Mouse (Mus musculus): ENCODE data around the gene Chrna9. TPM values are rescaled to one million over a fixed set of nuclear protein-coding genes. Genes with fewer than 3 reads are reported as not detected.

Chrna9 gene
- polyA plus RNA-seq, 1 experiment from 2014 or later, result 0.57 TPM

DNA sequence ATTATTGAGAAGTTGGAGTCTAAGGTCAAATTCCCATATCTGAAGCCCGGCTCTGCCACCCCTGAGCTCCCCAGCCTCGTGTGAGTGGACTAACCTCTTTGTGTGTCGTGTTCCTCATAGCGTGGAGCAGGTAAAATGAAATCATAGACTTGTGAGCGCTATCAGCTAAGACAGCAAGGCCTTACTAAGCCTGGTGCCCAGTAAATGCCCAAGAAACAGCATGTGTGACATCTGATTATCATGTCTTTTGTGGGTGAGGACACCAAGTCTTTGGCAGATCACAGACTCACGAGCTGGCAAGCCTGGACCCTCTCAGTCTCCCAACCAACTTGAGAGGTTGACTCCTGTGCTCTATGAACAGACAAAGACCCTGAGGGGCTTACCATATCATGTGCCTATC lies 34.6 kb upstream of the Chrna9 start:
- 88% methylated on average over 6 of the region's 6 CpGs for WGBS
- H3K4me2 ChIP-seq (ENCODE audit: low read depth), result no peak overlapping the region
- ATAC-seq (ENCODE audit: insufficient read depth, low FRiP score, low TSS enrichment), result no peak
- H3K4me3 ChIP-seq (ENCODE audit: low read depth, low read length), result no peak overlapping the region
- no peaks in the 10 kb centered on the region for H3K4me1 ChIP-seq (ENCODE audit: control insufficient read depth, insufficient read depth, low read length)
- H3K9ac ChIP-seq (ENCODE audit: low read length), result no peak overlapping the region
- no peaks in the 10 kb centered on the region for H3K9me3 ChIP-seq (ENCODE audit: control insufficient read depth, low read length)
- H3K36me3 ChIP-seq (ENCODE audit: control insufficient read depth, insufficient read depth, low read length), result no peaks in the 10 kb centered on the region
- no peak overlapping the region for H3K27ac ChIP-seq (ENCODE audit: low read depth, low read length)
- no peak for DNase-seq (ENCODE audit: low spot score)
- no peaks in the 10 kb centered on the region for H3K27me3 ChIP-seq (ENCODE audit: control insufficient read depth, insufficient read depth, low read length)

- H3K4me3 ChIP-seq (ENCODE audit: low read depth, low read length), result no peak overlapping the region
- H3K4me1 ChIP-seq (ENCODE audit: control insufficient read depth, insufficient read depth, low read length), result no peaks in the 10 kb centered on the region
- WGBS, result 70% methylated on average over 7 of the region's 7 CpGs
- no peaks in the 10 kb centered on the region for H3K9me3 ChIP-seq (ENCODE audit: control insufficient read depth, low read length)
- H3K36me3 ChIP-seq (ENCODE audit: control insufficient read depth, insufficient read depth, low read length), result no peaks in the 10 kb centered on the region
- DNase-seq (ENCODE audit: low spot score) (no peak), ATAC-seq (ENCODE audit: insufficient read depth, low FRiP score, low TSS enrichment) (no peak)
- no peaks in the 10 kb centered on the region for H3K27me3 ChIP-seq (ENCODE audit: control insufficient read depth, insufficient read depth, low read length)
- H3K9ac ChIP-seq (ENCODE audit: low read length), result no peak overlapping the region
- no peak overlapping the region for H3K27ac ChIP-seq (ENCODE audit: low read depth, low read length)
- H3K4me2 ChIP-seq (ENCODE audit: low read depth), result no peak overlapping the region
Measured at GRCm38 (mm10) chr5:65900862-65901265, 33.9 kb upstream of the Chrna9 start.

DNA sequence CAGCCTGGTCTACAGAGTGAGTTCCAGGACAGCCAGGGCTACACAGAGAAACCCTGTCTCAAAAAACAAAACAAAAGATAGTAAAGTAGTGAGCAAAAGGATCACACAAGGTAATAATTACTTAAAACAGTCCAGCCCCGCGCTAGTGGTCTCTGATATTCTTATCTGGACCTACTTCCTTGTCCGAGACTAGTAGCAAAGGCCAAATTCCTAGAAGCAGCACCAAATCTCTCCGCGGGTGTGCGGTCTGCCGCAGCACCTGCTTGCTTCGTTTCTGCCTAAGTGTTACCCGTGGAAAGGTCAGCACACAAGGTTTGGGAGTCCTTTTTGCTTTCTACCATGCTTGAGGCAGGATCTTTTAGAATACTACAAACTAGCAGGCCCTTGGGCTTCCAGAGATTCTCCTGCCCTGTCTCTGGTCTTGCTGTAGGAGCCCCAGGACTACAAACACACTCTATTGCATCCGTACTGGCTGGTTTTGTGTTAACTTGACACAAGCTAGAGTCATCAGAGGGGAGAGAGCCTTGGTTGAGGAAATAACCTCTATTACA lies 32.8 kb upstream of the Chrna9 start:
- H3K9me3 ChIP-seq (ENCODE audit: control insufficient read depth, low read length), result no peaks in the 10 kb centered on the region
- H3K4me1 ChIP-seq (ENCODE audit: control insufficient read depth, insufficient read depth, low read length), result no peaks in the 10 kb centered on the region
- no peaks in the 10 kb centered on the region for H3K36me3 ChIP-seq (ENCODE audit: control insufficient read depth, insufficient read depth, low read length)
- 89% methylated on average over 10 of the region's 10 CpGs for WGBS
- H3K4me3 ChIP-seq (ENCODE audit: low read depth, low read length), result no peak overlapping the region
- no peak overlapping the region for H3K4me2 ChIP-seq (ENCODE audit: low read depth)
- no peak overlapping the region for H3K27ac ChIP-seq (ENCODE audit: low read depth, low read length)
- ATAC-seq (ENCODE audit: insufficient read depth, low FRiP score, low TSS enrichment) (no peak), DNase-seq (ENCODE audit: low spot score) (no peak)
- no peaks in the 10 kb centered on the region for H3K27me3 ChIP-seq (ENCODE audit: control insufficient read depth, insufficient read depth, low read length)
- no peak overlapping the region for H3K9ac ChIP-seq (ENCODE audit: low read length)

GRCm38 (mm10) chr5:65902811-65903210 lies 31.9 kb upstream of the Chrna9 start:
- no peaks in the 10 kb centered on the region for H3K9me3 ChIP-seq (ENCODE audit: control insufficient read depth, low read length)
- H3K36me3 ChIP-seq (ENCODE audit: control insufficient read depth, insufficient read depth, low read length), result no peaks in the 10 kb centered on the region
- no peak overlapping the region for H3K9ac ChIP-seq (ENCODE audit: low read length)
- no peak for ATAC-seq (ENCODE audit: insufficient read depth, low FRiP score, low TSS enrichment)
- H3K4me3 ChIP-seq (ENCODE audit: low read depth, low read length), result no peak overlapping the region
- 82% methylated on average over 9 of the region's 9 CpGs for WGBS
- no peak for DNase-seq (ENCODE audit: low spot score)
- no peak overlapping the region for H3K4me2 ChIP-seq (ENCODE audit: low read depth)
- H3K4me1 ChIP-seq (ENCODE audit: control insufficient read depth, insufficient read depth, low read length), result no peaks in the 10 kb centered on the region
- H3K27me3 ChIP-seq (ENCODE audit: control insufficient read depth, insufficient read depth, low read length), result no peaks in the 10 kb centered on the region
- no peak overlapping the region for H3K27ac ChIP-seq (ENCODE audit: low read depth, low read length)

- Histone ChIP-seq H3K36me3 (ENCODE audit: control insufficient read depth, insufficient read depth, low read length) (no peaks in the 10 kb centered on the region), H3K27ac (ENCODE audit: low read depth, low read length) (no peak overlapping the region), H3K4me2 (ENCODE audit: low read depth) (no peak overlapping the region), H3K4me1 (ENCODE audit: control insufficient read depth, insufficient read depth, low read length) (no peaks in the 10 kb centered on the region), H3K4me3 (ENCODE audit: low read depth, low read length) (no peak overlapping the region), H3K27me3 (ENCODE audit: control insufficient read depth, insufficient read depth, low read length) (no peaks in the 10 kb centered on the region), H3K9ac (ENCODE audit: low read length) (no peak overlapping the region), H3K9me3 (ENCODE audit: control insufficient read depth, low read length) (no peaks in the 10 kb centered on the region)
- no peak for ATAC-seq (ENCODE audit: insufficient read depth, low FRiP score, low TSS enrichment)
- DNase-seq (ENCODE audit: low spot score), result no peak
- 92% methylated on average over 4 of the region's 4 CpGs for WGBS
Measured at GRCm38 (mm10) chr5:65904476-65904875, 30.2 kb upstream of the Chrna9 start.

DNA sequence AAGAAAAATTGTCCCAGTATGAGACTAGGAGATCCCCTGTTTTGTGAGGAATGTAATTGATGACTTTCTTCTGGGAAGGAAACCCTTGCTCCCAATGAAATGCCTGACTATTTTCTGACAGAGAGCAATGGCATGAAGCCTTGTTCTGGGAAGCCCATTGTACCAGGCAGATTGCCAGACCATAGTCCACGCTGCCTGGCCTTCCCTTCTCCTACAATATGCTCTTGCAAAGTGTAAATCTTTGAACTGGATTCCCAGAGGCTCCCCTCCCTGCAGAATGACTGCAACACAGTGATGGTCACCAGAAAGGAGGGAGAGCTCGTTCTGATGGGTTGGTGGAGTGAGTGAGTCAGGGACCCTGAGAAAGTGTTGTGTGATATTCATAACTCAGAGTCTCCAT lies 26.0 kb upstream of the Chrna9 start:
- H3K36me3 ChIP-seq (ENCODE audit: control insufficient read depth, insufficient read depth, low read length), result no peaks in the 10 kb centered on the region
- no peaks in the 10 kb centered on the region for H3K9me3 ChIP-seq (ENCODE audit: control insufficient read depth, low read length)
- H3K27ac ChIP-seq (ENCODE audit: low read depth, low read length), result no peak overlapping the region
- no peak for ATAC-seq (ENCODE audit: insufficient read depth, low FRiP score, low TSS enrichment)
- H3K27me3 ChIP-seq (ENCODE audit: control insufficient read depth, insufficient read depth, low read length), result no peaks in the 10 kb centered on the region
- H3K4me1 ChIP-seq (ENCODE audit: control insufficient read depth, insufficient read depth, low read length), result no peaks in the 10 kb centered on the region
- no peak for DNase-seq (ENCODE audit: low spot score)
- H3K4me3 ChIP-seq (ENCODE audit: low read depth, low read length), result no peak overlapping the region
- no peak overlapping the region for H3K9ac ChIP-seq (ENCODE audit: low read length)
- WGBS, result 84% methylated on average over 2 of the region's 2 CpGs
- H3K4me2 ChIP-seq (ENCODE audit: low read depth), result no peak overlapping the region

- ATAC-seq (ENCODE audit: insufficient read depth, low FRiP score, low TSS enrichment) (no peak), DNase-seq (ENCODE audit: low spot score) (no peak)
- Histone ChIP-seq H3K36me3 (ENCODE audit: control insufficient read depth, insufficient read depth, low read length) (no peaks in the 10 kb centered on the region), H3K9ac (ENCODE audit: low read length) (no peak overlapping the region), H3K27ac (ENCODE audit: low read depth, low read length) (no peak overlapping the region), H3K4me1 (ENCODE audit: control insufficient read depth, insufficient read depth, low read length) (no peaks in the 10 kb centered on the region), H3K4me3 (ENCODE audit: low read depth, low read length) (no peak overlapping the region), H3K4me2 (ENCODE audit: low read depth) (no peak overlapping the region), H3K27me3 (ENCODE audit: control insufficient read depth, insufficient read depth, low read length) (no peaks in the 10 kb centered on the region), H3K9me3 (ENCODE audit: control insufficient read depth, low read length) (no peaks in the 10 kb centered on the region)
- 86% methylated on average over 4 of the region's 4 CpGs for WGBS
Measured at GRCm38 (mm10) chr5:65909321-65909720, 25.4 kb upstream of the Chrna9 start.

DNA sequence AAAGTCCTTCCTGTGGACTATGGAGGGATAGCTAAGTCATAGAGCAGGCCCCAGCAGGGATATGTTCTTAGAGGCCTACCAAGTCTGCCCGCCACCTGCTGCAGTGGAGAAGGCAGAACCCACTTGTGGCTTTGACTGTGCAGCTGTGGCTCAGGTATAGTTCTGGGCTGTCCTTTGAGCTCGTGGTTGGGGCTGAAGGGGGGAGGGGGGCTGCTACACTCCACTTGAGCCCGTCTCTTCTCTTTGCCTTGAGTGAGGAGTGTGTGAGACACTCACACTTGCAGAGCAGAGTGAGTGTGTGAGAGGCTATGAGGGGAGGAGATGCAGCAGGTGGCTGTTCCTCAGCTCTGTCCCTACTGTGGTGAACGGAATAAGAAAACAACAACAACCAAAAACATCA lies 24.3 kb upstream of the Chrna9 start:
- H3K9ac ChIP-seq (ENCODE audit: low read length), result no peak overlapping the region
- no peak overlapping the region for H3K4me2 ChIP-seq (ENCODE audit: low read depth)
- DNase-seq (ENCODE audit: low spot score), result no peak
- no peak overlapping the region for H3K4me3 ChIP-seq (ENCODE audit: low read depth, low read length)
- WGBS, result 77% methylated on average over 4 of the region's 4 CpGs
- no peaks in the 10 kb centered on the region for H3K4me1 ChIP-seq (ENCODE audit: control insufficient read depth, insufficient read depth, low read length)
- H3K27ac ChIP-seq (ENCODE audit: low read depth, low read length), result no peak overlapping the region
- H3K27me3 ChIP-seq (ENCODE audit: control insufficient read depth, insufficient read depth, low read length), result no peaks in the 10 kb centered on the region
- no peak for ATAC-seq (ENCODE audit: insufficient read depth, low FRiP score, low TSS enrichment)
- no peaks in the 10 kb centered on the region for H3K36me3 ChIP-seq (ENCODE audit: control insufficient read depth, insufficient read depth, low read length)
- no peaks in the 10 kb centered on the region for H3K9me3 ChIP-seq (ENCODE audit: control insufficient read depth, low read length)

DNA sequence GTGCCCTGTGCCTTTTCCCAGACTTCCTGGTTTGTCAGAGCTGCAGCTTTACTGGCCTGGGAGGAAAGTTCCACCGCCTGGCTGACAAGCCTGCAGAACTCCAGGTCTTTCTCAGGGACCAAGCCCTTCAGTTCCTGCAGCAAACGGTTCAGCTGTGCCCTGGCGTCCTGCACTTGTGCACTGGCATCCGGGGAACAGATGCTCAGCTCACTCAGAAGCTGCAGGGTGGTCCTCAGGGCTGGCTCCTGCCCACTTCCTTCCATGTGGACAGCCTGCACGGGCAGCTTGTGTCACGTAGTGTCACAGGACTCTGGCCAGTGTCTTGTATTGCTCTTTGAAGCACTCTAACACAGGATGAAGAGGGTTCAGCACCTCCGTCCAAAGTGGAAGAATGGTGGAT lies 23.0 kb upstream of the Chrna9 start:
- no peak overlapping the region for H3K4me3 ChIP-seq (ENCODE audit: low read depth, low read length)
- H3K9me3 ChIP-seq (ENCODE audit: control insufficient read depth, low read length), result no peaks in the 10 kb centered on the region
- no peaks in the 10 kb centered on the region for H3K4me1 ChIP-seq (ENCODE audit: control insufficient read depth, insufficient read depth, low read length)
- H3K27me3 ChIP-seq (ENCODE audit: control insufficient read depth, insufficient read depth, low read length), result no peaks in the 10 kb centered on the region
- H3K36me3 ChIP-seq (ENCODE audit: control insufficient read depth, insufficient read depth, low read length), result no peaks in the 10 kb centered on the region
- no peak overlapping the region for H3K9ac ChIP-seq (ENCODE audit: low read length)
- no peak for DNase-seq (ENCODE audit: low spot score)
- no peak overlapping the region for H3K27ac ChIP-seq (ENCODE audit: low read depth, low read length)
- no peak overlapping the region for H3K4me2 ChIP-seq (ENCODE audit: low read depth)
- 79% methylated on average over 7 of the region's 7 CpGs for WGBS
- ATAC-seq (ENCODE audit: insufficient read depth, low FRiP score, low TSS enrichment), result no peak

All from neural tube, embryonic 11.5 days (tissue).